Mouse (Mus musculus) forebrain, embryonic 10.5 days (tissue): Measurements from ENCODE around the gene Cspg5. TPM values are rescaled to one million over a fixed set of nuclear protein-coding genes. Genes with fewer than 3 reads are reported as not detected.

ENCODE experiments used
- DNase-seq: peaks from one replicate; pipeline ENCODE4 v3.0.0-alpha.2; 2017; ENCODE audit warnings: low spot score; ENCODE audit errors: extremely low spot score
- H3K27ac ChIP-seq: fragments of 300-500 bp; sonication (generic); 2 replicates; pipeline ENCODE4 v1.5.1; 2016; ENCODE audit warnings: mild to moderate bottlenecking
- H3K27me3 ChIP-seq: fragments of 300-500 bp; sonication (generic); 2 replicates; pipeline ENCODE4 v1.6.1; 2016; ENCODE audit warnings: mild to moderate bottlenecking; ENCODE audit not compliant: poor library complexity, severe bottlenecking
- H3K36me3 ChIP-seq: fragments of 300-500 bp; sonication (generic); replicated peaks from 2 replicates; pipeline ENCODE4 v1.6.1; 2016; ENCODE audit warnings: mild to moderate bottlenecking, moderate library complexity
- H3K4me1 ChIP-seq: fragments of 300-500 bp; sonication (generic); 2 replicates; pipeline ENCODE4 v1.6.1; 2016
- H3K4me3 ChIP-seq: fragments of 300-500 bp; sonication (generic); 2 replicates; pipeline ENCODE4 v1.5.1; 2016; ENCODE audit warnings: mild to moderate bottlenecking, moderate library complexity
- H3K9me3 ChIP-seq: fragments of 300-500 bp; sonication (generic); 2 replicates; pipeline ENCODE4 v1.6.1; 2016; ENCODE audit warnings: mild to moderate bottlenecking, moderate library complexity
- WGBS: fragments of 180-500 bp; shearing (Covaris S2); methylation state at CpG from one replicate; pipeline ENCODE4 v1.1.7; 2016; 5-methylcytosine and 5-hydroxymethylcytosine counted together
- microRNA-seq: library from miRNA; unstranded; fragments of <30 nt; microRNA quantifications from one replicate; pipeline ENCODE4, GENCODE M21; 2017
- polyA plus RNA-seq: library from polyadenylated mRNA; unstranded; fragments of >200 nt; fragmentation: Nextera tagmentation; extraction: Ambion mirVana; gene quantifications from 2 replicates; pipeline ENCODE4 v1.2.1, GENCODE M21; 2016

Gene Cspg5
- polyA plus RNA-seq, 1 experiment from 2014 or later, result 5.4 TPM

- DNase-seq, result peak; percentile 87
- Histone ChIP-seq H3K27ac (no peak overlapping the region), H3K4me1 (peaks cover 19% of the 10 kb centered on the region), H3K27me3 (no peaks in the 10 kb centered on the region), H3K4me3 (no peak overlapping the region), H3K9me3 (peaks cover 14% of the 10 kb centered on the region), H3K36me3 (no peaks in the 10 kb centered on the region)
- 8% methylated on average over 5 of the region's 5 CpGs for WGBS
Measured at GRCm38 (mm10) chr9:110296867-110297627, 53.5 kb downstream of the Cspg5 start.

- Histone ChIP-seq H3K4me1 (peaks cover 21% of the 10 kb centered on the region), H3K27ac (peak overlapping the region; percentile 94), H3K9me3 (peaks cover 14% of the 10 kb centered on the region), H3K27me3 (no peaks in the 10 kb centered on the region), H3K36me3 (peaks cover 12% of the 10 kb centered on the region), H3K4me3 (peak overlapping the region; percentile 62)
- 9% methylated on average over 4 of the region's 4 CpGs for WGBS
- peak; percentile 57 for DNase-seq
Measured at GRCm38 (mm10) chr9:110304516-110304915, 60.9 kb downstream of the Cspg5 start.

GRCm38 (mm10) chr9:110304969-110305651, 61.5 kb downstream of the Cspg5 start, which contains the start of gene Elp6:
TSS of gene Elp6 (plus strand) at chr9:110305173.
- Histone ChIP-seq H3K4me3 (peak within 1 kb of the TSS; percentile 62), H3K27ac (peak within 1 kb of the TSS; percentile 94), H3K4me1 (peaks cover 21% of the 10 kb centered on the region), H3K36me3 (peaks cover 18% of the 10 kb centered on the region), H3K9me3 (peaks cover 14% of the 10 kb centered on the region), H3K27me3 (no peaks in the 10 kb centered on the region)
- WGBS, result under 1% methylated on average over 46 of the region's 46 CpGs
- DNase-seq, result peak; percentile 93

DNA sequence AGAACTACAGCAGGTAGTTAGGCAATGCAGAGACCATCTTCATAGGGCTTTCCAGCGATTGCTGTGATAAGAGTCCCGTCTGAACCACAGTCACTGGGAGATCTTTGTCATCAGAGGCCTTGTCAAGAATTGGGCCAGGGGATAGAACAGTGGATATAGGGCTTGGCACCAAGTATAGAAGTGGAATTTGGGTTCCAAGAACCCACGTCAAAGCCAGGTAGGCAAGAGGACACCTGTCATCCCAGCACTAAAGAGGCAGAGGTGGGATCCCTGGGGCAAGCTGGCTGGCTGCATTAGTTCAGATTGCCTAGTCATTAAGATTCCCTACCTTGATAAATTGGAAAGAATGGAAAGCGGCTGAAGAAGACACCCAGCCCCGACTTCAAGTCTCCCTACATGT, 62.8 kb downstream of the Cspg5 start:
- no peak for DNase-seq
- Histone ChIP-seq H3K27me3 (no peaks in the 10 kb centered on the region), H3K27ac (no peak overlapping the region), H3K4me3 (peak overlapping the region; percentile 62; the same call in 1 of the 2 replicates), H3K9me3 (peaks cover 7% of the 10 kb centered on the region; the same call in 1 of the 2 replicates), H3K4me1 (peaks cover 21% of the 10 kb centered on the region), H3K36me3 (peaks cover 30% of the 10 kb centered on the region)
- WGBS, result 94% methylated on average over 5 of the region's 5 CpGs

Small RNA genes lying within 50 kb of the gene (microRNA-seq; reads per million reads assigned to microRNA genes)
- 431 reads per million, percentile 64 among the genes with 10 or more reads in this experiment for gene Mir6236

Other genes starting within 250 kb of the Cspg5 start
- gene Smarcc1, start 126.1 kb upstream of the Cspg5 start, polyA plus RNA-seq, result 181 and 205 TPM in 2 replicates
- 186 and 200 TPM in 2 replicates for gene Dhx30, start 126.0 kb upstream of the Cspg5 start, polyA plus RNA-seq
- 43.7 and 47.2 TPM in 2 replicates for gene Elp6, start 61.4 kb downstream of the Cspg5 start, polyA plus RNA-seq
- 44.1 and 45.4 TPM in 2 replicates for gene Scap, start 89.5 kb downstream of the Cspg5 start, polyA plus RNA-seq
- 15.1 and 15.2 TPM in 2 replicates for gene Ptpn23, start 164.4 kb downstream of the Cspg5 start, polyA plus RNA-seq
- not detected in 2 replicates for gene Ngp, start 176.0 kb downstream of the Cspg5 start, polyA plus RNA-seq
- gene Klhl18, start 232.9 kb downstream of the Cspg5 start, polyA plus RNA-seq, result 8.2 TPM in 2 replicates
- gene Kif9, start 233.2 kb downstream of the Cspg5 start, polyA plus RNA-seq, result 0.70 and 1.1 TPM in 2 replicates